Mouse (Mus musculus): ENCODE measurements at regions not wholly inside any gene's neighbourhood (a gene's known extent, or its start where the extent isn't known, plus 50 kb on each side); places are given as distances from the start of the nearest gene placed in this dataset.

GRCm38 (mm10) chr3:147070972-147071371, 218.8 kb downstream of the Ttll7 start:
- TF ChIP-seq CTCF (IDR thresholded peaks at IDR 0.05; ENCODE audit: low read depth) (no peak), EP300 (IDR thresholded peaks at IDR 0.05; ENCODE audit: low read depth) (no peak)
